Mouse (Mus musculus) bone marrow, adult 2 months (tissue): ENCODE data around the gene Steap3. TPM values are rescaled to one million over a fixed set of nuclear protein-coding genes. Genes with fewer than 3 reads are reported as not detected.

Source experiments
- H3K27ac ChIP-seq: fragments of 200-500 bp; 2 replicates; pipeline ENCODE4 v1.5.1; 2012; ENCODE audit warnings: low read depth, mild to moderate bottlenecking, control low read depth, inconsistent platforms, low read length; ENCODE audit not compliant: control insufficient read depth, poor library complexity, insufficient read depth
- H3K4me1 ChIP-seq: fragments of 200-500 bp; 2 replicates; pipeline ENCODE4 v1.6.1; 2011; ENCODE audit warnings: low read length; ENCODE audit not compliant: control insufficient read depth, insufficient read depth
- H3K4me3 ChIP-seq: fragments of 200-500 bp; replicated peaks from 2 replicates; pipeline ENCODE3; 2011; ENCODE audit warnings: mild to moderate bottlenecking, low read depth, low read length, control low read depth; ENCODE audit not compliant: control insufficient read depth
- CTCF ChIP-seq: fragments of 200-500 bp; IDR thresholded peaks from 2 replicates; pipeline ENCODE4 v1.5.1; 2011; ENCODE audit warnings: low read length, control low read depth; ENCODE audit not compliant: control insufficient read depth, insufficient read depth
- POLR2A ChIP-seq: fragments of 200-500 bp; IDR thresholded peaks from 2 replicates; pipeline ENCODE4 v1.6.1; 2011; ENCODE audit warnings: low read depth, mild to moderate bottlenecking, control low read depth, low read length, borderline replicate concordance; ENCODE audit not compliant: control insufficient read depth
- WGBS: fragments of 180-500 bp; shearing (Covaris S2); methylation state at CpG from one replicate; pipeline ENCODE4 v1.1.7; 2018; 5-methylcytosine and 5-hydroxymethylcytosine counted together
- polyA plus RNA-seq: library from polyadenylated mRNA; stranded (reverse); fragments of >200 nt; gene quantifications from 2 replicates; pipeline ENCODE4 v1.2.4, GENCODE M21; 2011; ENCODE audit warnings: low replicate concordance; ENCODE audit not compliant: missing spikeins, insufficient read depth, insufficient read length

The Steap3 gene
- polyA plus RNA-seq, 1 experiment: 9.4 TPM

GRCm38 (mm10) chr1:120235631-120236215, 36.8 kb downstream of the Steap3 start:
- Histone ChIP-seq H3K4me1 (no peaks in the 10 kb centered on the region), H3K27ac (no peak overlapping the region), H3K4me3 (no peak overlapping the region)
- 90% methylated on average over 6 of the region's 6 CpGs for WGBS
- TF ChIP-seq POLR2A (no peak), CTCF (no peak)

GRCm38 (mm10) chr1:120232170-120232569, 40.3 kb downstream of the Steap3 start:
- WGBS: 90% methylated on average over 6 of the region's 6 CpGs
- H3K27ac ChIP-seq: no peak overlapping the region
- TF ChIP-seq POLR2A (no peak), CTCF (no peak)
- H3K4me1 ChIP-seq: no peaks in the 10 kb centered on the region
- no peak overlapping the region for H3K4me3 ChIP-seq

DNA sequence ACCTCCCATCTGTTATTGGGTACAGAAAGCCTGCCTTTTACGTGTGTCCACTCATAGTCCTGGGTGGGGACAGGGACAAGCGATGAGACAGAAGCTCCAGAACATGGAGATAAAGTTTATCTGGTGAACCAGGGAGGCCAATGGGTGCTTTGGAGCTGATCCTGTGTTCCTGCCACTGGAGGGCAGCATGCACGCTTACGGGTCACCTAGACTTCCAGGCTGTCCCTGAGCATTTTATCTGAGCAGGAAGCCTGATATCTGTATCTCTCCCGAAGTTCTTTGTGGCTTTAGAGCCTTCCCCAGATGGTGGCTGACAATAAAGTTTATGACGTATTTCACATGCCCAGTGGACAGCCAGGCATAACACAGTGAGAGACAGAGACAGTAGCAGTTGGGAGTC, 41.2 kb downstream of the Steap3 start:
- no peak overlapping the region for H3K27ac ChIP-seq
- WGBS: 33% methylated on average over 6 of the region's 6 CpGs
- TF ChIP-seq CTCF: peak; percentile 74
- no peak for TF ChIP-seq POLR2A
- H3K4me1 ChIP-seq: no peaks in the 10 kb centered on the region
- no peak overlapping the region for H3K4me3 ChIP-seq

DNA sequence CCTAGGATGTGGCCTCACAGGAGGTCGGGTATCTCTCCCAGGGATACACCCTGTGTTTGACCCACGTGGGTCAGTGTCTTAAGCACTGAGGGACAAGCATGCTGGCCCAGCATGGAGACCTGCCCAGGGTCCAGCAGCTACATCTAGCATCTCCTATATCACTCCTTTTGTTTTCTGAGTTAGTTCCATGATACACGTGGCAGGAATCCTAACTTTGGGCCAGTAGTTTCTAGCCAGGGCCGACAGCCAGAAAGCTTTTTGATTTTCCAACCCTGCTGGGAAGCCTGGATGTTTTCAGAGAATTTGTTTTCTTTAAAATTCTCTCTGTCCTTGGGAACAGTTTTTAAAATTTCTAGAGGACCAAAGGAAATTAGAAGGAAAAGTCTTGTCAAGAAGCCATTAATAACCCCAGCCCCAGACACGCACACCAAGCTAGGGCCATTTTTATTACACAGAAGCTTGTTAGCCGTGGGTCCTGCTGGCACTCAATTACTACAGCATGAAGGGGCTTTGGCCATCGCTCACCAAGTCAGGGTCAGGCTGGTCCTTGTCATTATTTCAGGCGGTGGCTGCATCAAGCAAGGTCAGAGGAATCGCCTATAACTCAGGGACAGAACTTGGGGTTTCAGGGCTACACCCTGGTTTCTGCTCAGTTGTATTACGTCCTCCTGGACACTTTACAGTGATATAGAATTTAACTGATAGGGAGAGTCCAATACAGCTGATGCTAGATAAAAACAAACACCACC, 42.6 kb downstream of the Steap3 start:
- H3K27ac ChIP-seq: no peak overlapping the region
- 86% methylated on average over 10 of the region's 10 CpGs for WGBS
- TF ChIP-seq CTCF (no peak), POLR2A (no peak)
- H3K4me3 ChIP-seq: no peak overlapping the region
- no peaks in the 10 kb centered on the region for H3K4me1 ChIP-seq

GRCm38 (mm10) chr1:120223613-120224012, 48.9 kb downstream of the Steap3 start:
- Histone ChIP-seq H3K4me3 (no peak overlapping the region), H3K27ac (no peak overlapping the region), H3K4me1 (no peaks in the 10 kb centered on the region)
- 81% methylated on average over 4 of the region's 4 CpGs for WGBS
- TF ChIP-seq POLR2A (no peak), CTCF (no peak)

GRCm38 (mm10) chr1:120221285-120221684, 51.2 kb downstream of the Steap3 start:
- no peak for TF ChIP-seq CTCF
- TF ChIP-seq POLR2A: no peak
- WGBS: 65% methylated on average over 2 of the region's 2 CpGs
- no peak overlapping the region for H3K4me3 ChIP-seq
- H3K27ac ChIP-seq: no peak overlapping the region
- H3K4me1 ChIP-seq: no peaks in the 10 kb centered on the region

GRCm38 (mm10) chr1:120220841-120221240, 51.7 kb downstream of the Steap3 start:
- no peak overlapping the region for H3K4me3 ChIP-seq
- H3K4me1 ChIP-seq: no peaks in the 10 kb centered on the region
- TF ChIP-seq POLR2A (no peak), CTCF (no peak)
- WGBS: 86% methylated on average over 6 of the region's 6 CpGs
- no peak overlapping the region for H3K27ac ChIP-seq

- no peak for TF ChIP-seq POLR2A
- TF ChIP-seq CTCF: no peak
- WGBS: 71% methylated on average over 11 of the region's 11 CpGs
- Histone ChIP-seq H3K27ac (no peak overlapping the region), H3K4me3 (no peak overlapping the region), H3K4me1 (no peaks in the 10 kb centered on the region; the same call in 1 of the 2 replicates)
Measured at GRCm38 (mm10) chr1:120208502-120209230, 63.8 kb downstream of the Steap3 start.
